Mouse (Mus musculus) cortical plate, adult 2 months (tissue): ENCODE measurements around the gene Mfsd6l.

ENCODE experiments used
- CTCF ChIP-seq: fragments of 200-500 bp; IDR thresholded peaks from 2 replicates; pipeline ENCODE4 v1.5.1; 2011; ENCODE audit warnings: mild to moderate bottlenecking, control low read depth, low read length; ENCODE audit not compliant: insufficient read depth; ENCODE audit errors: extremely low read depth
- POLR2A ChIP-seq: fragments of 200-500 bp; IDR thresholded peaks from 2 replicates; pipeline ENCODE4 v1.6.1; 2011; ENCODE audit warnings: mild to moderate bottlenecking, low read length, control low read depth; ENCODE audit not compliant: insufficient read depth; ENCODE audit errors: extremely low read depth

- TF ChIP-seq CTCF, result no peak
- TF ChIP-seq POLR2A, result no peak
Measured at GRCm38 (mm10) chr11:68579462-68579881, 23.5 kb downstream of the Mfsd6l start.
